Mouse (Mus musculus): ENCODE data around the gene Synrg. TPM values are rescaled to one million over a fixed set of nuclear protein-coding genes. Genes with fewer than 3 reads are reported as not detected.

The Synrg gene
- polyA plus RNA-seq, 1 experiment from 2014 or later, result 34.2 TPM

DNA sequence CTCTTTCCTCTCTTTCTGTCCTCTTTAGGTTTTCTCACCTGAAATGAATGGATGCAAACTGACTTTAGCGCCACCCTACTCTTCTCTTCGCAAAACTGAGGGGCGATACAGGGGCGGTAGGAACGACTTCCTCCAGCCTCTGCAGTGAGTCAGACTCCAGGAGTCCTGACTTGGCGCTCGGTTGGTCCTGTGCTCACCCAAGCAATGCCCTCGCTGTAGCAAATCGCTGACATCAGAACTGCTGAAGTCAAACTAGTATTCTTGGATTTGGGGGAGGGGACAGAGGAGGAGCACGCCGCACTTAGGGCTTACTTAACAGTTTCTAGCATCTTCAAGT, 104.8 kb downstream of the Synrg start, which contains the start of gene Dusp14:
TSS of gene Dusp14 (minus strand) at position 228 of the 337 bp plus-strand sequence.
- Histone ChIP-seq H3K4me1 (replicated peaks) (peaks cover 29% of the 10 kb centered on the region), H3K36me3 (no peaks in the 10 kb centered on the region), H3K27ac (no peak within 1 kb of the TSS), H3K27me3 (peaks cover 49% of the 10 kb centered on the region), H3K9ac (replicated peaks) (peak within 1 kb of the TSS; percentile 76), H3K4me2 (replicated peaks) (peak within 1 kb of the TSS; percentile 94), H3K9me3 (no peaks in the 10 kb centered on the region), H3K4me3 (replicated peaks) (peak within 1 kb of the TSS; percentile 62)
- ATAC-seq, result no peak
- 12% methylated on average over 11 of the region's 11 CpGs for WGBS

- WGBS, result 61% methylated on average over 9 of the region's 9 CpGs
- no peak overlapping the region for H3K9ac ChIP-seq (replicated peaks)
- peaks cover 21% of the 10 kb centered on the region for H3K27me3 ChIP-seq
- no peak overlapping the region for H3K4me2 ChIP-seq (replicated peaks)
- H3K9me3 ChIP-seq, result no peaks in the 10 kb centered on the region
- H3K4me1 ChIP-seq (replicated peaks), result peaks cover 9% of the 10 kb centered on the region
- no peak for ATAC-seq
- peaks cover under 1% of the 10 kb centered on the region; the same call in 1 of the 2 replicates for H3K36me3 ChIP-seq
- no peak overlapping the region for H3K27ac ChIP-seq
- H3K4me3 ChIP-seq (replicated peaks), result no peak overlapping the region
Observed at GRCm38 (mm10) chr11:84072904-84073651, 108.8 kb downstream of the Synrg start.

DNA sequence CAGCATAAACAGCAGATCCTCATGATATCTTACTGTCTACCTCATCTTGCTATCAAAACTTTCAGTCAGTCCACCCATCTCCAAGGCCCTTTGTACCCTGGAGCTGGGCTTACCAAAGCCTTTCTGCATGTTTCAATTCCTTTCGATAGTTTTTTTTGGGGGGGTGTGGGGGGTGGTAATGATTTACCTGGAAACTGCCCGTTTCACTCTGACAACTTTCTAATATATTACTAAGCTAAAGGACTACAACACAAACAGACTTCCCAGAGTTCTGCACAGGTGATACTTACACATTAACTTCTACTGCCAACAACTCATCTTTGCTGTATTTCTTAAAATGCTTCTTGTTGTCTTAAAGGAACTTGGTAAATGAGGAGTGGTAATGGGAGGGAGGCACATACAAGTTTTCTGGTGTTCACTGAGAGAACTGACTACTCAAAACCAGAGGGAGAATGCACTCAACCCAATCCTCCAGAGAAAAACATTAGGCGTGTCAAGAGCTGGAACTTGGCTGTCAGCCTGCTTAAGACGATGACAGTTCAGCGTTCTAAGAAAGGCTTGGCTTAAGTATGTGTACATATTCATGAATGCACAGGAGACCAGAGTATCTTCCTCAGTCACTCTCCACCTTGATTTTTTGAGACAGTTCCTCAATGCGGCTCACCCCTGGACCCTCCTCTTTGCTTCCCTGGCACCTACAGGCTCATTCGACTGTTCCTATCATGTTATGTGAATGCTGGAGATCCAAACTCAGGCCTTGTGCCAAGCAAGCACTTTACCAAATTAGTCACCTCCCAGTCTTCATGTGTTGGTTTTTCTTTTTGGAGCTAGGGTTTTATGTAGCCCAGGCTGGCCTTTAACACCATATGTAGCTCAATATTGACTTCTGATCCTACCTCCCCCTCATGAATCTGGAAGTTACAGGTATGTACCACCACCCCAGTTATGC, 109.9 kb downstream of the Synrg start:
- 87% methylated on average over 7 of the region's 7 CpGs for WGBS
- Histone ChIP-seq H3K36me3 (peaks cover 9% of the 10 kb centered on the region), H3K27ac (no peak overlapping the region), H3K4me1 (replicated peaks) (peaks cover 7% of the 10 kb centered on the region; the same call in 1 of the 2 replicates), H3K9ac (replicated peaks) (no peak overlapping the region), H3K9me3 (no peaks in the 10 kb centered on the region), H3K4me2 (replicated peaks) (no peak overlapping the region), H3K4me3 (replicated peaks) (no peak overlapping the region), H3K27me3 (peaks cover 13% of the 10 kb centered on the region)
- no peak for ATAC-seq

DNA sequence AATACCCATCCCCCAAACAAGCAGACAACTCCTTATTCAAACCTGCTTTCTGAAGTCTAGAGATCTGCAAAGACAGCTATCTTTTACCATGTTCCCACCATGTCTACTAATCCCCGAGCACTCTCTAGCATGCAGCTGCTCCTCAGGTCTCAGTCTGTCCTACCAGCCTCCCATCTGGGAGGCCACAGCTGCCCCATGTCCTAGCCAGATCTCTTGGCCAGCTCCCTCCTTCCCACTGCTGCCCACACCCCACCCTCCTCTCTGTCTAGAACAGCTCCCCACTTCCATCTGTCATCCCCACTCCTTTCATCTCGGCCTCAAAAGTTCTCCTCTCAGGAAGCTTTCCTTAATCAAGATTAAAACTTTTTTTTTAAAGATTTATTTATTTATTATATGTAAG, 112.8 kb downstream of the Synrg start:
- no peak for ATAC-seq
- Histone ChIP-seq H3K9me3 (no peaks in the 10 kb centered on the region), H3K4me2 (replicated peaks) (no peak overlapping the region), H3K9ac (replicated peaks) (no peak overlapping the region), H3K4me1 (replicated peaks) (peaks cover 7% of the 10 kb centered on the region; the same call in 1 of the 2 replicates), H3K27ac (no peak overlapping the region), H3K36me3 (peaks cover 27% of the 10 kb centered on the region), H3K27me3 (no peaks in the 10 kb centered on the region), H3K4me3 (replicated peaks) (no peak overlapping the region)
- WGBS, result 88% methylated on average over 2 of the region's 2 CpGs

GRCm38 (mm10) chr11:84078601-84079000, 114.4 kb downstream of the Synrg start:
- ATAC-seq, result no peak
- no peak overlapping the region for H3K9ac ChIP-seq (replicated peaks)
- no peak overlapping the region for H3K27ac ChIP-seq
- H3K9me3 ChIP-seq, result no peaks in the 10 kb centered on the region
- WGBS, result 87% methylated on average over 9 of the region's 9 CpGs
- H3K27me3 ChIP-seq, result no peaks in the 10 kb centered on the region
- H3K36me3 ChIP-seq, result peaks cover 40% of the 10 kb centered on the region
- no peak overlapping the region for H3K4me2 ChIP-seq (replicated peaks)
- no peaks in the 10 kb centered on the region for H3K4me1 ChIP-seq (replicated peaks)
- H3K4me3 ChIP-seq (replicated peaks), result no peak overlapping the region

- Histone ChIP-seq H3K27ac (no peak overlapping the region), H3K27me3 (no peaks in the 10 kb centered on the region), H3K4me3 (replicated peaks) (no peak overlapping the region), H3K9me3 (no peaks in the 10 kb centered on the region), H3K4me1 (replicated peaks) (no peaks in the 10 kb centered on the region), H3K9ac (replicated peaks) (no peak overlapping the region), H3K36me3 (peaks cover 46% of the 10 kb centered on the region), H3K4me2 (replicated peaks) (no peak overlapping the region)
- ATAC-seq, result no peak
- 94% methylated on average over 11 of the region's 11 CpGs for WGBS
Observed at GRCm38 (mm10) chr11:84079361-84079760, 115.1 kb downstream of the Synrg start.

DNA sequence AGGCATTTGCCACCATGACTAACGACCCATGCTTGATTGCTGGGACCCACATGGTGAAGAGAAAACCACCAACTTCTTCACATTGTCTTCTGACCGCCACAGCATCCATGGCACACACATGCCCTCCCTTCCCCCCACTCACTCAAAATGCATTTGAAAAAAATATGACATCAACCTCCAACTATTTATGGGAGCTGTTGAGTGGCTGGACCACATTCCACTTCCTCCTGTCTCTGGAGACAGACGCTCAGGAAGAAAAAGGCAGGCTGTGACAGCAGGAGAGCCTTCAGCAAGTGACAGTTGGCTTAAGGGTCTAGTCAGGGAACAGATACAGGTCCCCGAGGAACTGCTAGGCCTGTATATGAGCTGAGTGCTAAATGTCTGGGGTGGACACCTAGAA, 115.7 kb downstream of the Synrg start:
- Histone ChIP-seq H3K9ac (replicated peaks) (no peak overlapping the region), H3K36me3 (peaks cover 47% of the 10 kb centered on the region), H3K4me1 (replicated peaks) (no peaks in the 10 kb centered on the region), H3K4me3 (replicated peaks) (no peak overlapping the region), H3K27ac (no peak overlapping the region), H3K4me2 (replicated peaks) (no peak overlapping the region), H3K27me3 (no peaks in the 10 kb centered on the region), H3K9me3 (no peaks in the 10 kb centered on the region)
- WGBS, result 87% methylated on average over 4 of the region's 4 CpGs
- no peak for ATAC-seq

GRCm38 (mm10) chr11:84080327-84080726, 116.1 kb downstream of the Synrg start:
- no peaks in the 10 kb centered on the region for H3K9me3 ChIP-seq
- no peak for ATAC-seq
- WGBS, result 92% methylated on average over 3 of the region's 3 CpGs
- H3K4me2 ChIP-seq (replicated peaks), result no peak overlapping the region
- H3K4me3 ChIP-seq (replicated peaks), result no peak overlapping the region
- peaks cover 47% of the 10 kb centered on the region for H3K36me3 ChIP-seq
- no peak overlapping the region for H3K27ac ChIP-seq
- H3K27me3 ChIP-seq, result no peaks in the 10 kb centered on the region
- no peaks in the 10 kb centered on the region for H3K4me1 ChIP-seq (replicated peaks)
- no peak overlapping the region for H3K9ac ChIP-seq (replicated peaks)

DNA sequence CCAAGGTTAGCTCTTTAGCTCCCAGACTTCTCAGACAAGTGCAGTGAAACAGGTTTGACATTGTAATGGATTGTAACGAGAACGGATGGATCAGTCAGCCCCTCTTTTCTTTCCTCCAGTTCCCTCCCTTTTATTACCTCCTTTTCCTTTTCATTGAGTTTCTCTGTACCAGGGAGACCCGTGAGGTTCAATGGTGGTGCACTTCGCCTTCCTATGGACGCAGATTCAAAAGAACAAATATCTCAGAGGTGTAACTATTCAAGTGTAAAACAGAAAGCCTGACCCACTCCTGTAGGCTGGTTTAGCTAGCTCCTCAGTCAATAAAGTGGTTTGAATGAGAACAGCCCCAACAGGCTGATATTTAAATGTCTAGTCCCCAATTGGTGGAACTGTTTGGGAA, 117.7 kb downstream of the Synrg start:
- Histone ChIP-seq H3K4me2 (replicated peaks) (no peak overlapping the region), H3K4me3 (replicated peaks) (no peak overlapping the region), H3K27me3 (no peaks in the 10 kb centered on the region), H3K9me3 (no peaks in the 10 kb centered on the region), H3K36me3 (peaks cover 57% of the 10 kb centered on the region), H3K27ac (no peak overlapping the region), H3K9ac (replicated peaks) (no peak overlapping the region), H3K4me1 (replicated peaks) (no peaks in the 10 kb centered on the region)
- ATAC-seq, result no peak
- 92% methylated on average over 5 of the region's 5 CpGs for WGBS

DNA sequence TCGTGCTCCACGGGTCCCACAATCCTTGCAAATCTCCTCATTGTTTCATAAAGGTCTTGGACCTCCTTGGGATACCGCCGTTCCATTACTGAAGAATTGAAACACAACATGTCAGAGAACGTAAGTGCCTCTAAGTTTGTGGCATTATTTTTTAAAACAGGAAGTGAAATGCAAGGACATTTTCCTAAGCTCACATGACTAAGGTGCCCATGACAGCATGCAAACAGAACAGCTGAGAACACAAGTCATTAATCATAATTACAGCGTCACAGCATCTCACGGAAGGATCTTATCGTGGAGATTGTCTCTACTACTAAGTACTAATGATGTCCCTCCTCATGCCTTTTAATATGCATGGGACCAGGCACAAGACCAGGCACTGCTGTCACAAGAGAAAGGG, 126.3 kb downstream of the Synrg start:
- no peaks in the 10 kb centered on the region for H3K27me3 ChIP-seq
- no peaks in the 10 kb centered on the region for H3K4me1 ChIP-seq (replicated peaks)
- H3K4me3 ChIP-seq (replicated peaks), result no peak overlapping the region
- ATAC-seq, result no peak
- H3K9me3 ChIP-seq, result no peaks in the 10 kb centered on the region
- no peak overlapping the region for H3K9ac ChIP-seq (replicated peaks)
- peaks cover 59% of the 10 kb centered on the region for H3K36me3 ChIP-seq
- no peak overlapping the region for H3K4me2 ChIP-seq (replicated peaks)
- WGBS, result 97% methylated on average over 8 of the region's 8 CpGs
- H3K27ac ChIP-seq, result no peak overlapping the region

Data from midbrain, embryonic 13.5 days (tissue).